Mouse (Mus musculus) limb, embryonic 14.5 days (tissue): Measurements from ENCODE around the gene Cd2. TPM values are rescaled to one million over a fixed set of nuclear protein-coding genes. Genes with fewer than 3 reads are reported as not detected.

Experiments
- ATAC-seq: fragments of 200-750 bp; cut with Nextera tagmentation; 2 replicates; pipeline ENCODE4 v1.8.0; 2017; ENCODE audit warnings: low read depth, moderate number of reproducible peaks, moderate TSS enrichment; ENCODE audit not compliant: low FRiP score
- DNase-seq: peaks from one replicate; pipeline ENCODE4 v3.0.0-alpha.2; 2015; ENCODE audit warnings: low spot score
- H3K27ac ChIP-seq: fragments of 300-500 bp; sonication (generic); replicated peaks from 2 replicates; pipeline ENCODE4 v1.5.1; 2014; ENCODE audit warnings: low read depth, mild to moderate bottlenecking, low read length, moderate library complexity, mixed read lengths
- H3K27me3 ChIP-seq: fragments of 300-500 bp; sonication (generic); 2 replicates; pipeline ENCODE4 v1.6.1; 2014; ENCODE audit warnings: low read length, mixed read lengths; ENCODE audit not compliant: control insufficient read depth, insufficient read depth
- H3K36me3 ChIP-seq: fragments of 300-500 bp; sonication (generic); 2 replicates; pipeline ENCODE4 v1.6.1; 2014; ENCODE audit warnings: mild to moderate bottlenecking, low read length, moderate library complexity, mixed read lengths; ENCODE audit not compliant: control insufficient read depth, insufficient read depth
- H3K4me1 ChIP-seq: fragments of 300-500 bp; sonication (generic); 2 replicates; pipeline ENCODE4 v1.6.1; 2014; ENCODE audit warnings: antibody characterized with exemption, low read length, mixed read lengths; ENCODE audit not compliant: control insufficient read depth, insufficient read depth
- H3K4me2 ChIP-seq: fragments of 300-500 bp; sonication (generic); replicated peaks from 2 replicates; pipeline ENCODE4 v1.6.1; 2014; ENCODE audit warnings: low read depth, mild to moderate bottlenecking, low read length, moderate library complexity; ENCODE audit not compliant: severe bottlenecking
- H3K4me3 ChIP-seq: fragments of 300-500 bp; sonication (generic); replicated peaks from 2 replicates; pipeline ENCODE4 v1.5.1; 2014; ENCODE audit warnings: low read length
- H3K9ac ChIP-seq: fragments of 300-500 bp; sonication (generic); 2 replicates; pipeline ENCODE4 v1.6.1; 2014; ENCODE audit warnings: mild to moderate bottlenecking, low read depth, low read length, moderate library complexity; ENCODE audit not compliant: severe bottlenecking
- H3K9me3 ChIP-seq: fragments of 300-500 bp; sonication (generic); 2 replicates; pipeline ENCODE4 v1.6.1; 2016; ENCODE audit warnings: low read length; ENCODE audit not compliant: control insufficient read depth
- POLR2A ChIP-seq: fragments of 200-500 bp; IDR thresholded peaks from 2 replicates; pipeline ENCODE4 v1.8.0; 2012; ENCODE audit warnings: inconsistent platforms, mild to moderate bottlenecking, moderate library complexity, borderline replicate concordance; ENCODE audit not compliant: insufficient read depth, insufficient read length; ENCODE audit errors: extremely low read depth
- WGBS: fragments of 180-500 bp; shearing (Covaris S2); extraction: QIAGEN DNeasy Blood & Tissue Kit; methylation state at CpG from one replicate; pipeline ENCODE4 v1.1.7; 2014; 5-methylcytosine and 5-hydroxymethylcytosine counted together
- polyA plus RNA-seq, 2 experiments: library from polyadenylated mRNA; depleted of rRNA in 1 of 2; stranded (reverse) in 1 of 2; unstranded in 1 of 2; fragments of >200 nt; fragmentation: Nextera tagmentation in 1 of 2; extraction: Ambion mirVana in 1 of 2; gene quantifications; 2 replicates each; pipeline versions ENCODE4 v1.2.1 to v1.2.3; 2012 to 2014

Gene Cd2
- polyA plus RNA-seq, 2 experiments: not detected

GRCm38 (mm10) chr3:101277830-101278229, 9.9 kb downstream of the Cd2 start:
- Histone ChIP-seq H3K27me3 (no peaks in the 10 kb centered on the region), H3K27ac (no peak overlapping the region), H3K36me3 (no peaks in the 10 kb centered on the region), H3K9ac (no peak overlapping the region), H3K4me2 (no peak overlapping the region), H3K9me3 (no peaks in the 10 kb centered on the region), H3K4me1 (peaks cover 10% of the 10 kb centered on the region), H3K4me3 (no peak overlapping the region)
- ATAC-seq (no peak), DNase-seq (no peak)
- no peak for TF ChIP-seq POLR2A
- 82% methylated on average over 4 of the region's 4 CpGs for WGBS

DNA sequence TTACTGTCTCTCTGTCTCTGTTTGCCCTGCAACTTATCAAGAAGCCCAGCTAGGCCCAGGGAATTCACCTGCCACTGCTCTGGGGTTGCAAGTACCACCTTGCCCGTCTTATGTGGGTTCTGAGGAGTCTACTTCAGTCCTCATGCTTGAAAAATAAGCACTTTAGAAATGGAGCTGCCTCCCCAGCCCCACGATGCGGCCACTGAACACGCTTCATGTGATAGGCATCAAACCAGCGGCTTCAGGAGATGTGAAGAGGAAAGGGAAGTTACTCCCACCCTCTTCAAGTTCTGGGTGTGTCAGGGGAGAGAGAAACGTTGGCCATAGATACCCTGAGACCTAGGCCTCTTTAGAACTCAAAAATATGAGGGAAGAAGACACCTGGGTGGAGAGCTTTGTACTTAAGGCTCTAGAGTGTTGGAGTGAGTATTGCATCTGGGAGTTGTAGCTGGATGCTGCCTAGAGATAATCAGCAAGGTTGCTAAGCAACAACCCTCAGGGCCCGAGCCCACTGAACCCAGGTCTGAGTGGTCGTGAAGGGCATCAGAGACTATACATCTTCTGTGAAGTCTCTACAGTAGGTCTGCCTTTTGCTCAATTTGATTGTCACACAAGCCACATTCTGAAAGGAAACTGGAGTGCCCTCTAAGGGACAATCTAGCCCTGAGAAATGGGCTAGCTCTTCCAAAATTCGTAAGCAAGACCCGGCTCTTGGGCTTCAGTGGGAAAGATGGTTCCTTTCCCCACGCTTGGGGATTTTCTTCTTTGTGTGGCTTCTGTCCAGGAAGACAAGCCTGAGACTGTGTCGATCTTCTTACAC, 11.0 kb downstream of the Cd2 start:
- H3K4me2 ChIP-seq: no peak overlapping the region
- no peak for DNase-seq
- peaks cover 7% of the 10 kb centered on the region for H3K4me1 ChIP-seq
- no peaks in the 10 kb centered on the region for H3K27me3 ChIP-seq
- no peak for ATAC-seq
- H3K4me3 ChIP-seq: no peak overlapping the region
- no peaks in the 10 kb centered on the region for H3K36me3 ChIP-seq
- no peak overlapping the region for H3K27ac ChIP-seq
- no peak for TF ChIP-seq POLR2A
- WGBS: 72% methylated on average over 12 of the region's 12 CpGs
- no peaks in the 10 kb centered on the region for H3K9me3 ChIP-seq
- no peak overlapping the region for H3K9ac ChIP-seq

DNA sequence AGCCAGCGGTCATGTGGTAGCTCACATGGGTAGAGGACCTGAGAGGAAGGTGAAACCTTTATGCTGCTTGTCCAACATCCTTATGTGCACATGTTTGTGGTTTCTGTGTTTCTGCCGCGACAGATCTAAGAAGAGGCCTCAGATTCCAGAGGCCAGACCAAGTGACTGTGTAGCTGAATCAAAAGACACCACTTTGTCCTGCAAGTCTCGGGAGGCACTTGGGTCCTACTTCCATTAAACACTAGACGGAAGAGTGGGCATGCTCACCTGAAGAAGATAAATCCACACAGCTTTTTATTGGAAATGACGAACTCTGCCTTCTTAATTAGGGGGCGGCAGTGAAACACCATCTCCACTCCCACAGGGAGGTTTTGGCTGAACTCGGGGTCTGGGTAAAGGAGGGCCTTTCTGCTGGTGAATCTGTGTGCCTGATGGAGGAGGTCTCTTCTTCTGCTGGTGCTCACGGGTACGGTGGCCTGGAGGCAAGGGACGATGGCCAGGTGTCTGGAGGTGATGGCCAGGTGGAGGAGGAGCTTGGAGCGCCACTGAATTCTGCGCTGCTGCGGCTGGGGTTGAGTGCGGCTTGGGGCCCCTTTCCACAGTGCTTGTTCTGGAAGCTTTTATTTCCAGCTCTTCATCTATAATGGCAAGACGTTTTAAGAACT, 12.0 kb downstream of the Cd2 start:
- Histone ChIP-seq H3K4me2 (no peak overlapping the region), H3K4me3 (no peak overlapping the region), H3K9me3 (no peaks in the 10 kb centered on the region), H3K27ac (no peak overlapping the region), H3K27me3 (no peaks in the 10 kb centered on the region), H3K4me1 (peaks cover 3% of the 10 kb centered on the region), H3K9ac (no peak overlapping the region), H3K36me3 (no peaks in the 10 kb centered on the region)
- TF ChIP-seq POLR2A: no peak
- 80% methylated on average over 16 of the region's 16 CpGs for WGBS
- DNase-seq: no peak
- ATAC-seq: no peak

DNA sequence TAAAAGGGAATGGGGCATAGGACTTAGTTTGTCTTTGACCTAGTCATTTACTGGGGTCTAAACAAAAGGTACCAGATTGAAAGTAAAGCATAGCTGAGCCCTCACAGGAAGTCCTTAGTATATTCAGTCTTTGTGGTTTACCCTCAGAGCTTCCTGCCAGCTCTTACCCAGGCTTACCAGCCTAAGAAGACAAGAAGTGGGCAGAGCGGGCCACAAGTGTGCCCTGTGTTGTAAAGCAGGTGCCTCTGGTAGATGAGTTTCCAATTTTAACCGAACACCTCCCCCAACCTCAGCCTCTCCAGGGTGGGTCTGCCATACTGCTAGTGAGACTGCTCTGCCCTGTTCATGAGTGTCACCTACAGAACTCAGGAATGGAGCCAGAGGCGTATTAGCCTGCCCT, 12.9 kb downstream of the Cd2 start:
- Histone ChIP-seq H3K36me3 (no peaks in the 10 kb centered on the region), H3K9ac (no peak overlapping the region), H3K27ac (no peak overlapping the region), H3K4me1 (no peaks in the 10 kb centered on the region), H3K9me3 (no peaks in the 10 kb centered on the region), H3K4me3 (no peak overlapping the region), H3K27me3 (no peaks in the 10 kb centered on the region), H3K4me2 (no peak overlapping the region)
- TF ChIP-seq POLR2A: no peak
- no peak for ATAC-seq
- 86% methylated on average over 3 of the region's 3 CpGs for WGBS
- no peak for DNase-seq

GRCm38 (mm10) chr3:101274041-101274770, 13.5 kb downstream of the Cd2 start:
- H3K27ac ChIP-seq: no peak overlapping the region
- H3K4me3 ChIP-seq: no peak overlapping the region
- DNase-seq (no peak), ATAC-seq (no peak)
- no peak overlapping the region for H3K4me2 ChIP-seq
- 81% methylated on average over 12 of the region's 12 CpGs for WGBS
- no peak overlapping the region for H3K9ac ChIP-seq
- TF ChIP-seq POLR2A: no peak
- H3K9me3 ChIP-seq: no peaks in the 10 kb centered on the region
- no peaks in the 10 kb centered on the region for H3K27me3 ChIP-seq
- H3K4me1 ChIP-seq: no peaks in the 10 kb centered on the region
- no peaks in the 10 kb centered on the region for H3K36me3 ChIP-seq
